Mouse (Mus musculus): Measurements from ENCODE around the gene Elmod3. TPM values are rescaled to one million over a fixed set of nuclear protein-coding genes. Genes with fewer than 3 reads are reported as not detected.

The Elmod3 gene
- 27.5 and 32.1 TPM in 2 replicates for polyA plus RNA-seq (2012; ENCODE audit: low replicate concordance)

DNA sequence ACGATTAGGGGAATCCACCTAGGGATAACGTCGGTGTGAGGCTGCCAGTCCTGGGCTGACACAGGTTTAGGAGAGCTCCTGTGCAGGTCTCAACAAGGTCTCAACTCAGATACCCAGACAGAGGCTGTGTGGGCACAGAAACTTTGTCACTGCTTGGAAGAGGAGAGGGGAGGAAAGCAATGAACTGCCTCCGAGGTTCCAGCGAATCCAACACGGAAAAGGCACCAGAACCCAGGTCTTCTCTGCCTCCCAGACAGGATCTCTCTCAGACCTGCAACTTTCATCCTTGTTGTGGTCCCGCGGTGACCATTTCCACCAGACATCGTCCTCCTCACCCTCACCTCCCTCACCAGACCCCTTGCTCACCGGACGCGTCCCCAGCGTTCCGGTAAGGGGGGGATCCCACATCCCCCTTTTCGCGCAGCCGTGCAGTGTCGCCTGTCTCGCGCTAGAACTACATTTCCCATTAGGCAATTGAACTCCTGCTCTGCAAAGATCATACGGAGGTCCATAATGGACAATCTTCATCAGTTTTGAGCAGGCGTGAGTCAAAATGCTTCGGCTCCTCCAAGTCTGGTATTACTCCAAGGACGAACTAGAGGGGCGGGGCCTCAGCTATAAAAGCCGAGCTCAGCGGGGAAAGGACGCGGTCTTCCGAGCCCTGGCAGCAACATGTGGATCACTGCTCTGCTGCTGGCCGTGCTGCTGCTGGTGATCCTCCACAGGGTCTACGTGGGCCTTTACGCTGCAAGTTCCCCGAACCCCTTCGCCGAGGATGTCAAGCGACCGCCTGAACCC, at the start of gene Elmod3, which contains the start of gene Retsat:
Gene Elmod3, minus strand, starts transcription at position 458 of the 798 bp plus-strand sequence.
Gene Retsat, plus strand, starts transcription at position 520 of the 798 bp plus-strand sequence.

GRCm38 (mm10) chr6:72616643-72617288, 18.6 kb upstream of the Elmod3 start, which contains the start of gene Tgoln1:
Gene Tgoln1 (minus strand): TSS chr6:72617000.

DNA sequence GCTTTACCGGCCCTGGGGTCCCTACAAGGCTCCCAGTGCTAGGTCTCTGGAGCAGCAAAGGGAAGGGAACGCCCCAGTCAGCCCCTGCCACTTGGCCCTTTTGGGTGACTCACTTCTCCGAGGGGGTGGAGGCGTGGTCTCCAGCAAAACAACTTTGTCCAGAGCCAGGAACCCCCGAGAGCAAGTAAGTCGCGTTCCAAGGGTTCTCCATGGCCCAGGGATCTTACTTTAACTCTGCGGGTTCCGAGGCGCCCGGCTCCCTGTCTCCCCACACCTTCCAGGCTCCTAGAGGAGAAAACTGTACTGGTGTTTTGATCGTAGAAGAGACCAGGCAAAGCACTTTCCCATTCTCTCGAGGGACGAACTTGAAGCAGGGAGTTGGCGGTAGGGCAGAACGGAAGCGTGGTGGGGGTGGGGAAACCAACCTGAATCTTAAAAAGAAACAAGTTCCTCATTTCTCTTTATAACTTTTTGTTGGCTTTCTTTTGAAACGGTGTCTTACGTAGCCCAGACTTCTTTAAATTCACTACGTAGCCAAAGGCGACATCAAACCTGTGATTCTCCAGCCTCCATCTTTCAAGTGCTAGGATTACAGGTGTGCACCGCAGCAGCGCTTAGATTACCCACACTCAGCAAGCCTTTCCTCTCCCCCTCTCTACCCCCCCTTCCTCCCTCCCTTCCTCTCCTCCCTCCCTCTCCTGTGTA, 53.8 kb downstream of the Elmod3 start, which contains the start of gene Capg:
Gene Capg, plus strand, starts transcription at position 109 of the 705 bp plus-strand sequence.

DNA sequence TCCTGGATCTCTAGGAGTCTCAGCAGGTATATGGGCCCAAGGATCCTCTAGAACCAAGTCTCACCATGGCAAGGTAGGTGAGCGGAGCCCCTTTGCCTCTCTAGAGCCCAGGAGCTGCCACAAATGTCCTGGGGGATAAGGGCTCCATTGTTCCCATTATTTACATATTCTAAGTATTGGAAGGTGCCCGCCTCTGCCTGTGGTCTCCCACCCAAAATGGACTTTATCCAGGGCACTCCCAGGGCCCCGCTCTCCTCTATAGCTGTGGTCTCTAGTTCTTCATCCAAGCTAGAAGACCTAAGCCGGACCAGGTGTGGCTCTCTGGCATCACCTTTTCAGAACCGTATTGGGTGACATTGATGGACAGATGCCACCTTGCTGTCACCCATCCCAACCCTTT, 76.6 kb downstream of the Elmod3 start, which contains the start of gene Sh2d6:
Gene Sh2d6, minus strand, starts transcription at position 101 of the 400 bp plus-strand sequence.

Other genes with a start within 250 kb of the Elmod3 start
- gene Tmem150a, start 243.0 kb downstream of the Elmod3 start, polyA plus RNA-seq (2012; ENCODE audit: low replicate concordance) = 6.4 and 15.2 TPM in 2 replicates
- 14.2 and 93.1 TPM in 2 replicates for gene Rnf181, start 231.5 kb downstream of the Elmod3 start, polyA plus RNA-seq (2012; ENCODE audit: low replicate concordance)
- 32.7 and 47.3 TPM in 2 replicates for gene Vamp5, start 217.9 kb downstream of the Elmod3 start, polyA plus RNA-seq (2012; ENCODE audit: low replicate concordance)
- 21.3 and 54.2 TPM in 2 replicates for gene Vamp8, start 207.7 kb downstream of the Elmod3 start, polyA plus RNA-seq (2012; ENCODE audit: low replicate concordance)
- gene Ggcx, start 184.1 kb downstream of the Elmod3 start, polyA plus RNA-seq (2012; ENCODE audit: low replicate concordance) = 5.9 and 7.0 TPM in 2 replicates
- gene Mat2a, start 158.9 kb downstream of the Elmod3 start, polyA plus RNA-seq (2012; ENCODE audit: low replicate concordance) = 16.3 and 150 TPM in 2 replicates
- not detected in 2 replicates for gene Sh2d6, start 76.7 kb downstream of the Elmod3 start, polyA plus RNA-seq (2012; ENCODE audit: low replicate concordance)
- gene Capg, start 54.0 kb downstream of the Elmod3 start, polyA plus RNA-seq (2012; ENCODE audit: low replicate concordance) = 31.6 and 60.9 TPM in 2 replicates
- gene Retsat, start 62 bp upstream of the Elmod3 start, polyA plus RNA-seq (2012; ENCODE audit: low replicate concordance) = 2.9 and 19.0 TPM in 2 replicates
- gene Tgoln1, start 18.6 kb upstream of the Elmod3 start, polyA plus RNA-seq (2012; ENCODE audit: low replicate concordance) = 0.92 and 4.6 TPM in 2 replicates
- 0.57 and 0.85 TPM in 2 replicates for gene Tcf7l1, start 190.8 kb upstream of the Elmod3 start, polyA plus RNA-seq (2012; ENCODE audit: low replicate concordance)